Mouse (Mus musculus): ENCODE results near the gene Irak2.

Gene Irak2

GRCm38 (mm10) chr6:113638302-113639040, at the start of gene Irak2:
TSS of gene Irak2 (plus strand) at chr6:113638467.
- in situ Hi-C loops (cut with MboI; ENCODE audit: unreplicated experiment in 2 of 2) = loop anchor here (5.0 kb wide), 2 partner anchors 39 to 44 kb away; no protein-coding TSS in a partner anchor

GRCm38 (mm10) chr6:113592637-113593036, 45.6 kb upstream of the Irak2 start:
- in situ Hi-C loops (cut with MboI; ENCODE audit: unreplicated experiment in 2 of 2) = no loop called here

- in situ Hi-C loops (cut with MboI; ENCODE audit: unreplicated experiment in 2 of 2) = no loop called here
Observed at GRCm38 (mm10) chr6:113597945-113598344, 40.3 kb upstream of the Irak2 start.

GRCm38 (mm10) chr6:113599833-113600232, 38.4 kb upstream of the Irak2 start:
- in situ Hi-C loops (cut with MboI; ENCODE audit: unreplicated experiment in 2 of 2) = no loop called here

GRCm38 (mm10) chr6:113600543-113601139, 37.6 kb upstream of the Irak2 start, which contains the start of gene Fancd2os:
TSS of gene Fancd2os (minus strand) at chr6:113600715.
- in situ Hi-C loops (cut with MboI; ENCODE audit: unreplicated experiment in 2 of 2) = no loop called here

- in situ Hi-C loops (cut with MboI; ENCODE audit: unreplicated experiment in 2 of 2) = no loop called here
Observed at GRCm38 (mm10) chr6:113602821-113603220, 35.4 kb upstream of the Irak2 start.

GRCm38 (mm10) chr6:113603993-113604392, 34.3 kb upstream of the Irak2 start:
- in situ Hi-C loops (cut with MboI; ENCODE audit: unreplicated experiment in 2 of 2) = no loop called here

GRCm38 (mm10) chr6:113604432-113605223, 33.6 kb upstream of the Irak2 start, which contains the start of gene Brk1:
TSS of gene Brk1 (plus strand) at chr6:113604772.
- in situ Hi-C loops (cut with MboI; ENCODE audit: unreplicated experiment in 2 of 2) = no loop called here

- in situ Hi-C loops (cut with MboI; ENCODE audit: unreplicated experiment in 2 of 2) = no loop called here
Observed at GRCm38 (mm10) chr6:113605224-113605545, 33.1 kb upstream of the Irak2 start.

GRCm38 (mm10) chr6:113608871-113609270, 29.4 kb upstream of the Irak2 start:
- in situ Hi-C loops (cut with MboI; ENCODE audit: unreplicated experiment in 2 of 2) = no loop called here

GRCm38 (mm10) chr6:113609293-113609692, 29.0 kb upstream of the Irak2 start:
- in situ Hi-C loops (cut with MboI; ENCODE audit: unreplicated experiment in 2 of 2) = no loop called here

- in situ Hi-C loops (cut with MboI; ENCODE audit: unreplicated experiment in 2 of 2) = no loop called here
Observed at GRCm38 (mm10) chr6:113612258-113612969, 25.9 kb upstream of the Irak2 start.

- in situ Hi-C loops (cut with MboI; ENCODE audit: unreplicated experiment in 2 of 2) = no loop called here
Observed at GRCm38 (mm10) chr6:113614152-113614551, 24.1 kb upstream of the Irak2 start.

GRCm38 (mm10) chr6:113614997-113615396, 23.3 kb upstream of the Irak2 start:
- in situ Hi-C loops (cut with MboI; ENCODE audit: unreplicated experiment in 2 of 2) = no loop called here

- in situ Hi-C loops (cut with MboI; ENCODE audit: unreplicated experiment in 2 of 2) = no loop called here
Observed at GRCm38 (mm10) chr6:113615489-113615888, 22.8 kb upstream of the Irak2 start.

- in situ Hi-C loops (cut with MboI; ENCODE audit: unreplicated experiment in 2 of 2) = no loop called here
Observed at GRCm38 (mm10) chr6:113623386-113623785, 14.9 kb upstream of the Irak2 start.

GRCm38 (mm10) chr6:113623941-113624751, 14.1 kb upstream of the Irak2 start, which contains the start of gene Vhl:
TSS of gene Vhl (plus strand) at chr6:113623959.
- in situ Hi-C loops (cut with MboI; ENCODE audit: unreplicated experiment in 2 of 2) = no loop called here

GRCm38 (mm10) chr6:113624989-113625770, 13.1 kb upstream of the Irak2 start:
- in situ Hi-C loops (cut with MboI; ENCODE audit: unreplicated experiment in 2 of 2) = no loop called here

- in situ Hi-C loops (cut with MboI; ENCODE audit: unreplicated experiment in 2 of 2) = no loop called here
Observed at GRCm38 (mm10) chr6:113630322-113630721, 7.9 kb upstream of the Irak2 start.
